Mouse (Mus musculus): Measurements from ENCODE around the gene Acox3.
A peak's percentile ranks its signal among the peaks of the same experiment; 100 is the strongest.
"Not testable (repeated sequence)": the region's sequence is repeated elsewhere in the genome, so short reads cannot be mapped to it uniquely, and the experiment has no call there.

The Acox3 gene

GRCm38 (mm10) chr5:35583221-35583783 lies 462 bp downstream of the Acox3 start:
- Histone ChIP-seq H3K4me3 (replicated peaks; ENCODE audit: low read length) (peak overlapping the region; percentile 83), H3K27me3 (ENCODE audit: insufficient read depth, low read length) (peaks cover 11% of the 10 kb centered on the region; the same call in 1 of the 2 replicates), H3K36me3 (ENCODE audit: insufficient read depth, low read length) (0 out of 2 replicates have a peak, but pooled peaks cover 3% of the 10 kb centered on the region), H3K4me1 (replicated peaks; ENCODE audit: low read depth, low read length) (peaks cover 15% of the 10 kb centered on the region), H3K9me3 (ENCODE audit: low read length) (no peaks in the 10 kb centered on the region)
- TF ChIP-seq POU5F1 (IDR thresholded peaks at IDR 0.05; ENCODE audit: borderline replicate concordance, low read length): no peak
- TF ChIP-seq CTCF (conservative IDR thresholded peaks at IDR 0.05; ENCODE audit: low read length): no peak
- TF ChIP-seq NANOG (IDR thresholded peaks at IDR 0.05; ENCODE audit: borderline replicate concordance, low read length): no peak

GRCm38 (mm10) chr5:35584259-35584658 lies 1.4 kb downstream of the Acox3 start:
- not testable (repeated sequence) for H3K9me3 ChIP-seq (ENCODE audit: low read length)
- H3K4me1 ChIP-seq (replicated peaks; ENCODE audit: low read depth, low read length): peaks cover 15% of the 10 kb centered on the region

GRCm38 (mm10) chr5:35591497-35591896 lies 8.7 kb downstream of the Acox3 start:
- H3K4me3 ChIP-seq (replicated peaks; ENCODE audit: low read length): no peak overlapping the region
- H3K27me3 ChIP-seq (ENCODE audit: insufficient read depth, low read length): no peaks in the 10 kb centered on the region
- peaks cover 9% of the 10 kb centered on the region for H3K9me3 ChIP-seq (ENCODE audit: low read length)
- peaks cover 11% of the 10 kb centered on the region for H3K4me1 ChIP-seq (replicated peaks; ENCODE audit: low read depth, low read length)
- H3K36me3 ChIP-seq (ENCODE audit: insufficient read depth, low read length): peaks cover 26% of the 10 kb centered on the region
- TF ChIP-seq CTCF (conservative IDR thresholded peaks at IDR 0.05; ENCODE audit: low read length): no peak
- TF ChIP-seq NANOG (IDR thresholded peaks at IDR 0.05; ENCODE audit: borderline replicate concordance, low read length): no peak
- TF ChIP-seq POU5F1 (IDR thresholded peaks at IDR 0.05; ENCODE audit: borderline replicate concordance, low read length): no peak

More at GRCm38 (mm10) chr5:35584259-35584658, 1.4 kb downstream of the Acox3 start:
- H3K27me3 ChIP-seq (ENCODE audit: insufficient read depth, low read length); H3K4me3 ChIP-seq (replicated peaks; ENCODE audit: low read length): not testable (repeated sequence)
- peaks cover 10% of the 10 kb centered on the region for H3K36me3 ChIP-seq (ENCODE audit: insufficient read depth, low read length)

- no peak overlapping the region for H3K4me3 ChIP-seq (replicated peaks; ENCODE audit: low read length)
- H3K9me3 ChIP-seq (ENCODE audit: low read length): peaks cover 9% of the 10 kb centered on the region
- H3K4me1 ChIP-seq (replicated peaks; ENCODE audit: low read depth, low read length): peaks cover 11% of the 10 kb centered on the region
Measured at GRCm38 (mm10) chr5:35592081-35592736, 9.4 kb downstream of the Acox3 start.

GRCm38 (mm10) chr5:35592824-35593223 lies 10.0 kb downstream of the Acox3 start:
- Histone ChIP-seq H3K4me3 (replicated peaks; ENCODE audit: low read length) (no peak overlapping the region), H3K9me3 (ENCODE audit: low read length) (peaks cover 9% of the 10 kb centered on the region), H3K36me3 (ENCODE audit: insufficient read depth, low read length) (peaks cover 26% of the 10 kb centered on the region), H3K27me3 (ENCODE audit: insufficient read depth, low read length) (no peaks in the 10 kb centered on the region), H3K4me1 (replicated peaks; ENCODE audit: low read depth, low read length) (peaks cover 11% of the 10 kb centered on the region)
- no peak for TF ChIP-seq POU5F1 (IDR thresholded peaks at IDR 0.05; ENCODE audit: borderline replicate concordance, low read length)
- TF ChIP-seq CTCF (conservative IDR thresholded peaks at IDR 0.05; ENCODE audit: low read length): no peak
- no peak for TF ChIP-seq NANOG (IDR thresholded peaks at IDR 0.05; ENCODE audit: borderline replicate concordance, low read length)

More at GRCm38 (mm10) chr5:35592081-35592736, 9.4 kb downstream of the Acox3 start:
- Histone ChIP-seq H3K36me3 (ENCODE audit: insufficient read depth, low read length) (peaks cover 26% of the 10 kb centered on the region), H3K27me3 (ENCODE audit: insufficient read depth, low read length) (no peaks in the 10 kb centered on the region)
- TF ChIP-seq POU5F1 (IDR thresholded peaks at IDR 0.05; ENCODE audit: borderline replicate concordance, low read length) (no peak), CTCF (conservative IDR thresholded peaks at IDR 0.05; ENCODE audit: low read length) (peak; percentile 53), NANOG (IDR thresholded peaks at IDR 0.05; ENCODE audit: borderline replicate concordance, low read length) (no peak)

GRCm38 (mm10) chr5:35593272-35593671 lies 10.4 kb downstream of the Acox3 start:
- no peak for TF ChIP-seq CTCF (conservative IDR thresholded peaks at IDR 0.05; ENCODE audit: low read length)
- TF ChIP-seq NANOG (IDR thresholded peaks at IDR 0.05; ENCODE audit: borderline replicate concordance, low read length): no peak
- TF ChIP-seq POU5F1 (IDR thresholded peaks at IDR 0.05; ENCODE audit: borderline replicate concordance, low read length): no peak
- H3K4me3 ChIP-seq (replicated peaks; ENCODE audit: low read length): no peak overlapping the region

DNA sequence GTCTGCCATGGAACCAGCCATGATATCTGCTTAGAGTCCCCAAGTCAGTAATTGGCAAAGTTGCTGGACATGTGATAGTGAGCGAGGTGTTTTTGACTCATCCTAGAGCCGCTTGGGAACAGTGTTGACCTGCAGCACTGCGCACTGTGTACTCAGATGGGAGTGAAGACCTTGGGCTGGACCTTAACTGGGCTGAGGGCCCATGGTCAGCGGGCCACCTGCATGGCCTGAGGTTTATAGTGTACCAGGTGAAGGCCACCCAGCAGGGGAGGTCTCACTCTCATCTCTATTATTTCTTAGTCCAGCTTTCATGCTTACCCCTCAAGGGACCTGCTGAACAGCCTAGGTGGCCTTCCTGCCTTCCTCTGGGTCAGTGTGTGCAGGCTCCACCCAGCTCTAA lies 11.9 kb downstream of the Acox3 start:
- TF ChIP-seq CTCF (conservative IDR thresholded peaks at IDR 0.05; ENCODE audit: low read length): no peak
- no peak for TF ChIP-seq POU5F1 (IDR thresholded peaks at IDR 0.05; ENCODE audit: borderline replicate concordance, low read length)
- no peak for TF ChIP-seq NANOG (IDR thresholded peaks at IDR 0.05; ENCODE audit: borderline replicate concordance, low read length)
- Histone ChIP-seq H3K9me3 (ENCODE audit: low read length) (peaks cover 9% of the 10 kb centered on the region), H3K36me3 (ENCODE audit: insufficient read depth, low read length) (peaks cover 14% of the 10 kb centered on the region), H3K4me1 (replicated peaks; ENCODE audit: low read depth, low read length) (peaks cover 11% of the 10 kb centered on the region), H3K27me3 (ENCODE audit: insufficient read depth, low read length) (no peaks in the 10 kb centered on the region), H3K4me3 (replicated peaks; ENCODE audit: low read length) (no peak overlapping the region)

More at GRCm38 (mm10) chr5:35593272-35593671, 10.4 kb downstream of the Acox3 start:
- Histone ChIP-seq H3K9me3 (ENCODE audit: low read length) (peaks cover 9% of the 10 kb centered on the region), H3K4me1 (replicated peaks; ENCODE audit: low read depth, low read length) (peaks cover 11% of the 10 kb centered on the region), H3K36me3 (ENCODE audit: insufficient read depth, low read length) (peaks cover 23% of the 10 kb centered on the region), H3K27me3 (ENCODE audit: insufficient read depth, low read length) (no peaks in the 10 kb centered on the region)

GRCm38 (mm10) chr5:35595706-35596105 lies 12.9 kb downstream of the Acox3 start:
- TF ChIP-seq POU5F1 (IDR thresholded peaks at IDR 0.05; ENCODE audit: borderline replicate concordance, low read length) (no peak), CTCF (conservative IDR thresholded peaks at IDR 0.05; ENCODE audit: low read length) (peak; percentile 97)
- H3K27me3 ChIP-seq (ENCODE audit: insufficient read depth, low read length): no peaks in the 10 kb centered on the region
- H3K9me3 ChIP-seq (ENCODE audit: low read length): peaks cover 4% of the 10 kb centered on the region
- H3K4me3 ChIP-seq (replicated peaks; ENCODE audit: low read length): no peak overlapping the region
- peaks cover 12% of the 10 kb centered on the region for H3K36me3 ChIP-seq (ENCODE audit: insufficient read depth, low read length)
- H3K4me1 ChIP-seq (replicated peaks; ENCODE audit: low read depth, low read length): peaks cover 11% of the 10 kb centered on the region
